In genomic region chr2:77920621-77921020, GRCm38 (mm10) we compare ENCODE assay signal across 19 mouse cellular contexts. TPM values are rescaled to one million over a fixed set of nuclear protein-coding genes. Genes with fewer than 3 reads are reported as not detected.
DNase-seq lines count a peak whose midpoint lies in the region.
"Had no signal": no experiment of that assay in that cellular context is flagged by ENCODE, and none has a peak within 500 bp of the region (broad histone marks: within the 10 kb centered on the region; RNA-seq: fewer than 3 reads in every experiment).

No protein-coding gene starts in this region.

- WGBS in heart, embryonic 10.5 days = 88% methylated on average over 2 of the region's 2 CpGs

- H3K9me3 ChIP-seq in heart, embryonic 10.5 days = no peaks in the 10 kb centered on the region
- H3K9me3 ChIP-seq: G1E had no signal

- peak; percentile 69 for DNase-seq in 3T3-L1 (ENCODE audit: low read depth, low spot score)
- peak; percentile 76 for DNase-seq in adipocyte (ENCODE audit: low spot score)
- no peak for DNase-seq in heart, embryonic 10.5 days (ENCODE audit: low spot score)
- no peak for DNase-seq in adrenal gland, adult 2 months
- DNase-seq: adrenal gland, adult 8-10 months; adrenal gland, postnatal 10 days; adrenal gland, postnatal 14 days; adrenal gland, postnatal 25 days; adrenal gland, postnatal 36 days; B cell, adult 2 months; cerebellum, adult 11 months; cerebellum, adult 11-12 months; cerebellum, adult 18-20 months; cerebellum, adult 2 months; cerebellum, adult 8-10 months; cerebellum, adult 9-10 months had no signal

- H3K4me3 ChIP-seq in heart, embryonic 10.5 days = no peak overlapping the region

- H3K36me3 ChIP-seq in heart, embryonic 10.5 days = peaks cover 73% of the 10 kb centered on the region

- no peaks in the 10 kb centered on the region for H3K27me3 ChIP-seq in heart, embryonic 10.5 days (ENCODE audit: insufficient read depth, poor library complexity, severe bottlenecking)
- H3K27me3 ChIP-seq: CH12.LX, Patski had no signal

- H3K27ac ChIP-seq in heart, embryonic 10.5 days = no peak overlapping the region

- H3K4me1 ChIP-seq in heart, embryonic 10.5 days = no peaks in the 10 kb centered on the region

RNA-seq across cellular contexts. Expression of gene Cwc22, which starts 25.6 kb away (rescaled TPM):
- 23.4 and 30.3 TPM in 2 replicates for polyA plus RNA-seq in heart, embryonic 10.5 days (2016; fragmentation: Nextera tagmentation; extraction: Ambion mirVana)
- total RNA-seq in adrenal gland, adult 2 months (2021) = 10 to 100 TPM; 27.6 to 35.3 TPM
- 0.77 and 0.84 TPM in 2 replicates for polyA plus RNA-seq in adrenal gland, adult 2 months (2012; rRNA removed)

Comparison
In these comparisons a context has a peak if more than half of its experiments do, and no peak if none do; other contexts are left out.
1. DNase-seq: peak in 3T3-L1 (single experiment) and adipocyte (single experiment); none in heart, embryonic 10.5 days (single experiment) and adrenal gland, adult 2 months (single experiment).
2. RNA of gene Cwc22, which starts 25.6 kb away (polyA plus RNA-seq): 23.4 to 30.3 TPM in heart, embryonic 10.5 days; 0.77 to 0.84 TPM in adrenal gland, adult 2 months; every median in the first group is over 10 times any median in the second.